Comparison of ENCODE assay signal across 8 mouse cellular contexts in the genomic region with DNA sequence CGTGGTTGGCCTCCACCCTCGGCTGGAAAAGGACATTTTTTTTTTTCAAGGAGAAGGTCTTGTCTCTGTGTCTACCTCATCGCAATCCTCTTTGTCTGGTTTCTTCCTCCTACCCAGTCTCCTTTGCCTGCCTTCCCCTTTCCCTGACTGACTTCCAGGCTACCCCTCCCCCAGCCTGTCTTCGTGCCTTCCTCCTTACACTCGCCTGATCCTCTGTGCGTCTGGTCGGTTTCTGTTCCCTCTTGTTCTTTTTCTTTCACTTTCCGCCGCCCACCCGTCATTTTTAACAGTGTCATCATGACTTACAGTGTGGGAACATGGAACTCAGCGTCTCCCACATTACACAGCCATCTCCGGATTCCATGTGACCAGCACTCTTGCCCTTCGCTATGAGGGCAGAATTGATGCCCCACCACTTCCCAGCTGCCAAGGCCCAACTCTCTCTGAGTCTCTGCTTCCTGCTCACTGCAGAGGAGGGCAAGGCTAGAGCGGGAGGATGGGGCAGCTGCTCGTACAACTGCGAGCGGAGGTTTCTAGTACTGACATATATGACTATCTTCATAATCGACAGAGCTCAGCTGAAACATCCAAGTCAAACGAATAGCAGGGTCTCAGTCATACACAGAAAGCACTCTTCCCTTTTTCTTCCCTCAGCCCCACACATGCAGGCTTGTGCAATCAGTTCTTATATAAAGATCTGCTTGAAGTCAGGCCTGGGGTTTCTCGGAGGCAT.
A peak's percentile ranks its signal among the peaks of the same experiment; 100 is the strongest.
DNase-seq lines count a peak whose midpoint lies in the region; ATAC-seq and TF ChIP-seq lines count a peak whose summit lies in the region.

No protein-coding gene starts in this region.

- no peak overlapping the region for H3K4me2 ChIP-seq in hindbrain, postnatal 0 days (ENCODE audit: low read depth, low read length)

- H3K27me3 ChIP-seq in hindbrain, postnatal 0 days (ENCODE audit: insufficient read depth, low read length): no peaks in the 10 kb centered on the region

- no peak for TF ChIP-seq CTCF in hindbrain, postnatal 0 days (IDR thresholded peaks at IDR 0.05; ENCODE audit: low read depth)

- H3K9ac ChIP-seq in hindbrain, postnatal 0 days (replicated peaks; ENCODE audit: low read length): no peak overlapping the region

- DNase-seq in adrenal gland, adult 2 months: peak; percentile 45
- DNase-seq in adrenal gland, postnatal 4 days (ENCODE audit: low spot score in 2 of 2): no peak
- peak; percentile 49 for DNase-seq in adrenal gland, postnatal 14 days
- DNase-seq in frontal cortex, postnatal 25 days (ENCODE audit: low spot score in 2 of 2): peak; percentile 18 to 46
- peak; percentile 12 for DNase-seq in hindbrain, postnatal 0 days (ENCODE audit: low spot score)
- DNase-seq in left cerebral cortex, adult 8-10 months (ENCODE audit: low spot score in 2 of 2): peak; percentile 44 to 54
- peak; percentile 69 to 81 for DNase-seq in lung, postnatal 4 days
- peak; percentile 43 to 71 for DNase-seq in spleen, postnatal 10 days (ENCODE audit: low spot score in 2 of 2)

- H3K4me1 ChIP-seq in hindbrain, postnatal 0 days (ENCODE audit: insufficient read depth, low read length): peaks cover 9% of the 10 kb centered on the region

- 38% methylated on average over 20 of the region's 20 CpGs for WGBS in hindbrain, postnatal 0 days

- peak overlapping the region; percentile 48 for H3K27ac ChIP-seq in hindbrain, postnatal 0 days

- H3K9me3 ChIP-seq in hindbrain, postnatal 0 days (ENCODE audit: low read length): no peaks in the 10 kb centered on the region

- H3K4me3 ChIP-seq in hindbrain, postnatal 0 days (ENCODE audit: low read length): no peak overlapping the region

- H3K36me3 ChIP-seq in hindbrain, postnatal 0 days (ENCODE audit: insufficient read depth, low read length): no peaks in the 10 kb centered on the region

- ATAC-seq in hindbrain, postnatal 0 days: peak; percentile 30; the same call in 1 of the 2 replicates

Comparison
In these comparisons a context has a peak if more than half of its experiments do, and no peak if none do; other contexts are left out.
1. DNase-seq: peak in adrenal gland, adult 2 months (single experiment), adrenal gland, postnatal 14 days (single experiment), frontal cortex, postnatal 25 days (2 of 2), hindbrain, postnatal 0 days (single experiment), left cerebral cortex, adult 8-10 months (2 of 2), lung, postnatal 4 days (2 of 2) and spleen, postnatal 10 days (2 of 2); none in adrenal gland, postnatal 4 days (0 of 2).